Mouse (Mus musculus) embryonic stem cell, embryonic (primary cell): ENCODE results near the gene Prelp.

Experiments used
- CTCF ChIA-PET, 4 experiments: fragments of 300-600 bp in 2 of 4; fragments of 350-600 bp in 2 of 4; sonication (Branson Sonifier 250); formaldehyde crosslinking; loops; one replicate each; lab custom pipeline; 2022; ENCODE audit warnings: inconsistent platforms in 2 of 4; lab: Charles Lee
- POLR2A ChIA-PET, 4 experiments: fragments of 300-600 bp in 2 of 4; fragments of 350-600 bp in 2 of 4; sonication (Branson Sonifier 250); formaldehyde crosslinking; loops; one replicate each; lab custom pipeline; 2022; ENCODE audit warnings: antibody characterized with exemption in 4 of 4, inconsistent platforms in 1 of 4; lab: Charles Lee

The Prelp gene

DNA sequence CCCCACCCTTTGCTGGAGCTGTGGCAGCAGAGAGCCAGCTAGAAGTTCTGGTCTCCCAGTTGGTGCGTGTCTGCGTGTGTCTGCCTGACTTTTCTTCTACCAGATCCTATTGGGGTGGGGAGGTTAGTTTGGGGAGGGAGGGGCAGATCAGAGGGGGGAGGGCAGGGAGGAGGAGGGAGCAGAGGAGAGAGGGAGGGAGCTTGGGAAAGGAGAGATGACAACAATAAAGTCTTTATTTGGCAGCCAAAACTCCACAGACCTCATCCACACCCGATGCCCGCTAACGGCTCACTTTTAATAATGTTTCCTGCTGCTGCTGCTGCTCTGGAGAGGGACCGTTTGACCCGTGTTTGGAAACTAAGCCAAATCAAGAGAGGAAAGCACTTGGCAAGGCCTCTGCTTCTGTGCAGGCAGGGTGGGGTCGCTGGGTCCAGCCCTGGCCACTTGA is at the start of gene Prelp:
TSS of gene Prelp (minus strand) at position 111 of the 448 bp plus-strand sequence.
- CTCF ChIA-PET, result interaction anchor here in 3 of 4 experiments (0.6 to 1.1 kb wide), 5 partner anchors 20 to 185 kb away, joined by 3 to 4 read pairs (median 3); no protein-coding TSS in a partner anchor
- POLR2A ChIA-PET, result interaction anchor here in 1 of 4 experiments (1.5 kb wide), 1 partner anchor 12 kb away, joined by 3 read pairs; no protein-coding TSS in a partner anchor

- POLR2A ChIA-PET, result interaction anchor here in 1 of 4 experiments (1.2 kb wide), 1 partner anchor 109 kb away, joined by 3 read pairs; the partner anchor contains the start of gene Btg2
- CTCF ChIA-PET, result no interaction called here
Observed at GRCm38 (mm10) chr1:133969427-133969826, 48.2 kb upstream of the Prelp start.

- ChIA-PET CTCF (no interaction called here), POLR2A (interaction anchor here in 1 of 4 experiments (1.2 kb wide), 1 partner anchor 110 kb away, joined by 3 read pairs; the partner anchor contains the start of gene Btg2)
Observed at GRCm38 (mm10) chr1:133968788-133969325, 47.6 kb upstream of the Prelp start.

- CTCF ChIA-PET, result no interaction called here
- POLR2A ChIA-PET, result no interaction called here
Observed at GRCm38 (mm10) chr1:133967481-133968017, 46.3 kb upstream of the Prelp start.

DNA sequence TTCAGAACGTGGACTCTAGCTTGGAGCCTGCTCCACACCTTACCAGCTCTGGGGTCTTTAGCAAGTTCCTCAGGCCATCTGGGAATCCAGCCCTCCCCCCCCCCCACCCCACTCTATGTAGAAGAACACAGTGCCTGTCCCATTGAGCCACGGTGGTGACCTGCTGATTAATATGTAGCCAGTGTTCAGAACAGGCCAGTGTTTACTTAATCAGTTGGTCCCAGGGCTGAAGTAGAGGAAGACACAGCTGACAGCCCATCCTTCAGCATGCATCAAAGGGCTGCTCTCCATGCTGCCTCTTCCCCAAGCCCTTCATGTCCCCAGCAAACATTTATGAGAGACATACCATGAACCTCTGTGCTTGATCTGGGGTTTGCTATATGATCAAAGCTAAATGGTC is 44.8 kb upstream of the Prelp start:
- ChIA-PET CTCF (interaction anchor here in 1 of 4 experiments (0.8 kb wide), 1 partner anchor 61 kb away, joined by 4 read pairs; no protein-coding TSS in a partner anchor), POLR2A (interaction anchor here in 1 of 4 experiments (0.5 kb wide), 1 partner anchor 188 kb away, joined by 3 read pairs; no protein-coding TSS in a partner anchor)

- ChIA-PET CTCF (no interaction called here), POLR2A (interaction anchor here in 1 of 4 experiments (1.3 kb wide), 1 partner anchor 134 kb away, joined by 3 read pairs; no protein-coding TSS in a partner anchor)
Observed at GRCm38 (mm10) chr1:133965298-133965697, 44.1 kb upstream of the Prelp start.

GRCm38 (mm10) chr1:133964742-133965141 is 43.5 kb upstream of the Prelp start:
- ChIA-PET CTCF (no interaction called here), POLR2A (interaction anchor here in 2 of 4 experiments (1.3 to 1.5 kb wide), 2 partner anchors 23 to 134 kb away, joined by 3 read pairs; no protein-coding TSS in a partner anchor)

- ChIA-PET POLR2A (interaction anchor here in 2 of 4 experiments (0.7 to 1.5 kb wide), 2 partner anchors 22 to 26 kb away, joined by 3 read pairs; no protein-coding TSS in a partner anchor), CTCF (interaction anchor here in 1 of 4 experiments (0.6 kb wide), 1 partner anchor 159 kb away, joined by 4 read pairs; no protein-coding TSS in a partner anchor)
Observed at GRCm38 (mm10) chr1:133963578-133963977, 42.4 kb upstream of the Prelp start.

GRCm38 (mm10) chr1:133963128-133963527 is 41.9 kb upstream of the Prelp start:
- ChIA-PET POLR2A (interaction anchor here in 2 of 4 experiments (0.6 to 0.9 kb wide), 4 partner anchors 20 to 547 kb away, joined by 3 to 4 read pairs (median 4); no protein-coding TSS in a partner anchor), CTCF (interaction anchor here in 1 of 4 experiments (0.6 kb wide), 1 partner anchor 247 kb away, joined by 3 read pairs; no protein-coding TSS in a partner anchor)

GRCm38 (mm10) chr1:133961281-133962134 is 40.3 kb upstream of the Prelp start:
- ChIA-PET CTCF (interaction anchor here in 1 of 4 experiments (0.6 kb wide), 1 partner anchor 84 kb away, joined by 3 read pairs; no protein-coding TSS in a partner anchor), POLR2A (interaction anchor here in 1 of 4 experiments (0.5 kb wide), 1 partner anchor 356 kb away, joined by 11 read pairs; no protein-coding TSS in a partner anchor)

- POLR2A ChIA-PET, result no interaction called here
Observed at GRCm38 (mm10) chr1:133959521-133959920, 38.3 kb upstream of the Prelp start.

DNA sequence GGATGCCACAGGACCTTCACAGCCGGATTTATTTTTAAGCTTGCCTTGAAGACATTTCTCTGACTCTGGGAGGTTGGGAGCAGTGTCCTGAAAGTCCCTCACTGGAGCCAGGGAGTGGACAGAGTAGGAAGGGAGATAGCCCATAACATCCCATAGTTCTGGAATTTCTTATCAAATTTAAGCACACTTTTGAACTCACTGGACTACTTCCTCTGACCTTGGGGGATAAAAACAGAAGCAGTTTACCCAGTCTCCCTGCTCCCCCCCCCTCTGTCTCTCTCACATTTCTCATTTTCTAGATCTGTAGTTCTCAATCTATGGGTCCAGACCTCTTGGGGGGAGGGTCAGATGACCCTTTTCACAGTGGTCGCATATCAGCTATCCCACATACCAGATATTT is 32.8 kb upstream of the Prelp start:
- POLR2A ChIA-PET, result no interaction called here

More at GRCm38 (mm10) chr1:133959521-133959920, 38.3 kb upstream of the Prelp start:
- CTCF ChIA-PET, result interaction anchor here in 2 of 4 experiments (0.6 to 1.0 kb wide), 2 partner anchors 21 to 22 kb away, joined by 3 read pairs; no protein-coding TSS in a partner anchor

GRCm38 (mm10) chr1:133953261-133953742 is 32.1 kb upstream of the Prelp start:
- ChIA-PET CTCF (interaction anchor here in 2 of 4 experiments (0.7 to 0.9 kb wide), 2 partner anchors 93 to 227 kb away, joined by 3 to 12 read pairs; no protein-coding TSS in a partner anchor), POLR2A (no interaction called here)

More for the DNA sequence above, 32.8 kb upstream of the Prelp start:
- CTCF ChIA-PET, result interaction anchor here in 1 of 4 experiments (0.9 kb wide), 1 partner anchor 92 kb away, joined by 3 read pairs; no protein-coding TSS in a partner anchor

DNA sequence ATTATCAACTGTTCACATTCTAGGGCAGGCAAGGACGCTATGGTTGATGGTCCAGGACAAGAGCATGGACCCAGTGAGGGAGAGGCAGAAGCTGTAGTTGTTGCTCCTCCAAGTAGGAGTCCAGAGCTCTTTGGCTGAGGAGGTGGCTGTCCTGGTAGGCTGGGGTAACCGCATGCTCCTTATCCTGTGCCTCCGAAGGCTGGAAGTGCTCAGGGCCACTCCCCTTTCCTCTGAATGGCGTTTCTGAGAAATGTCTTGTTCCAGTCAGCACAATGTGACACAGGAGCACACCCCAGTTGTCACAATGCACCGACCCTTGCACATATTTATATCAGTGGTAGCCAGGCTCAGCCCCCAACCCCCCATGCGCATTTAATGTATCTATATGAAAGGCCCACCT is 30.4 kb upstream of the Prelp start:
- ChIA-PET CTCF (interaction anchor here in 1 of 4 experiments (0.7 kb wide), 2 partner anchors 16 to 56 kb away, joined by 3 read pairs; no protein-coding TSS in a partner anchor), POLR2A (interaction anchor here in 1 of 4 experiments (1.1 to 1.3 kb wide), 2 partner anchors 10 to 98 kb away, joined by 3 to 6 read pairs; no protein-coding TSS in a partner anchor)

- ChIA-PET CTCF (interaction anchor here in 2 of 4 experiments (0.7 to 1.0 kb wide), 3 partner anchors 54 to 157 kb away, joined by 3 read pairs; no protein-coding TSS in a partner anchor), POLR2A (interaction anchor here in 1 of 4 experiments (1.1 to 1.3 kb wide), 2 partner anchors 9 to 96 kb away, joined by 3 to 6 read pairs; no protein-coding TSS in a partner anchor)
Observed at GRCm38 (mm10) chr1:133950061-133950782, 29.0 kb upstream of the Prelp start.

- POLR2A ChIA-PET, result interaction anchor here in 1 of 4 experiments (0.7 kb wide), 1 partner anchor 49 kb away, joined by 3 read pairs; no protein-coding TSS in a partner anchor
- CTCF ChIA-PET, result interaction anchor here in 1 of 4 experiments (1.0 kb wide), 1 partner anchor 9 kb away, joined by 4 read pairs; no protein-coding TSS in a partner anchor
Observed at GRCm38 (mm10) chr1:133945106-133945505, 23.9 kb upstream of the Prelp start.
